Mouse (Mus musculus) bone marrow, adult 2 months (tissue): ENCODE measurements around the gene Cdc73.

Source experiments
- CTCF ChIP-seq: fragments of 200-500 bp; IDR thresholded peaks from 2 replicates; pipeline ENCODE4 v1.5.1; 2011; ENCODE audit warnings: low read length, control low read depth; ENCODE audit not compliant: control insufficient read depth, insufficient read depth
- POLR2A ChIP-seq: fragments of 200-500 bp; IDR thresholded peaks from 2 replicates; pipeline ENCODE4 v1.6.1; 2011; ENCODE audit warnings: low read depth, mild to moderate bottlenecking, control low read depth, low read length, borderline replicate concordance; ENCODE audit not compliant: control insufficient read depth

- no peak for TF ChIP-seq POLR2A
- no peak for TF ChIP-seq CTCF
These were observed 21.9 kb upstream of the Cdc73 start for GRCm38 (mm10) chr1:143724456-143725064.
